Mouse (Mus musculus) liver, embryonic 16.5 days (tissue): ENCODE data around the gene Tpm1. TPM values are rescaled to one million over a fixed set of nuclear protein-coding genes. Genes with fewer than 3 reads are reported as not detected.

ENCODE experiments used
- ATAC-seq: fragments of 200-750 bp; cut with Nextera tagmentation; 2 replicates; pipeline ENCODE4 v1.8.0; 2017; ENCODE audit warnings: low read depth, mild to moderate bottlenecking, moderate number of reproducible peaks, moderate library complexity
- H3K27ac ChIP-seq: fragments of 300-500 bp; sonication (generic); 2 replicates; pipeline ENCODE4 v1.5.1; 2014; ENCODE audit warnings: mild to moderate bottlenecking, low read length
- H3K27me3 ChIP-seq: fragments of 300-500 bp; sonication (generic); 2 replicates; pipeline ENCODE4 v1.6.1; 2014; ENCODE audit warnings: low read depth, low read length, mixed read lengths; ENCODE audit not compliant: control insufficient read depth, insufficient read depth
- H3K36me3 ChIP-seq: fragments of 300-500 bp; sonication (generic); 2 replicates; pipeline ENCODE4 v1.6.1; 2014; ENCODE audit warnings: mild to moderate bottlenecking; ENCODE audit not compliant: control insufficient read depth, insufficient read depth
- H3K4me1 ChIP-seq: fragments of 300-500 bp; sonication (generic); 2 replicates; pipeline ENCODE4 v1.6.1; 2014; ENCODE audit warnings: low read depth, low read length, mixed read lengths; ENCODE audit not compliant: control insufficient read depth
- H3K4me2 ChIP-seq: fragments of 300-500 bp; sonication (generic); 2 replicates; pipeline ENCODE4 v1.6.1; 2014; ENCODE audit warnings: low read depth, low read length, mixed read lengths
- H3K4me3 ChIP-seq: fragments of 300-500 bp; sonication (generic); 2 replicates; pipeline ENCODE4 v1.5.1; 2014; ENCODE audit warnings: low read depth, mild to moderate bottlenecking, low read length
- H3K9ac ChIP-seq: fragments of 300-500 bp; sonication (generic); 2 replicates; pipeline ENCODE4 v1.6.1; 2014; ENCODE audit warnings: low read depth, low read length
- H3K9me3 ChIP-seq: fragments of 300-500 bp; sonication (generic); replicated peaks from 2 replicates; pipeline ENCODE4 v1.6.1; 2016; ENCODE audit warnings: low read length; ENCODE audit not compliant: control insufficient read depth
- WGBS: fragments of 180-500 bp; shearing (Covaris S2); extraction: QIAGEN DNeasy Blood & Tissue Kit; methylation state at CpG from one replicate; pipeline ENCODE4 v1.1.7; 2014; ENCODE audit not compliant: insufficient replicate concordance; 5-methylcytosine and 5-hydroxymethylcytosine counted together
- polyA plus RNA-seq: library from polyadenylated mRNA; unstranded; fragments of >200 nt; fragmentation: Nextera tagmentation; extraction: Ambion mirVana; gene quantifications from 2 replicates; pipeline ENCODE4 v1.2.1, GENCODE M21; 2015

The Tpm1 gene
- polyA plus RNA-seq, 1 experiment from 2014 or later, result 145 TPM

DNA sequence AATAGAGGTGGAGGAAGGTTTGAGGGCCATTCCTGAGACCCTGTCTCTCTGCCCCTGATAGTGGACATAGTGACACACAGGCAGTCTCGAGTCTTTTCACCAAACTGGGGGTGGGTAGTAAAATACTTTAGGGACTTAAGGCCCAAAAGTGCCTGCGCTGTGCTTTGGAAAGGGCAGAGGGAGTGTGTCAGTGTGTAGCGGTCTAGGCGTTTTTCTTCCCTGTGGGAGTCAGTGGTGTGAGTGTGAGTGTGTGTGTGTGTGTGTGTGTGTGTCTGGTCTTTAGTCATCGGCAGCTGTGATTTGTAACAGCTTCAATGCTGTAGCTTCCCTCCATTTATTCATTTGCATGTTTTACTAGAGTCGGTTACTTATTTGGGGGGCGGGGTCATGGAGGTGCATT lies 630 bp upstream of the Tpm1 start:
- H3K9ac ChIP-seq, result no peak overlapping the region
- H3K4me1 ChIP-seq, result no peaks in the 10 kb centered on the region; the same call in 1 of the 2 replicates
- no peak for ATAC-seq
- H3K36me3 ChIP-seq, result no peaks in the 10 kb centered on the region
- H3K27ac ChIP-seq, result no peak overlapping the region
- WGBS, result 30% methylated on average over 7 of the region's 7 CpGs
- no peak overlapping the region for H3K4me3 ChIP-seq
- no peaks in the 10 kb centered on the region for H3K9me3 ChIP-seq
- H3K27me3 ChIP-seq, result peaks cover 67% of the 10 kb centered on the region
- H3K4me2 ChIP-seq, result no peak overlapping the region

DNA sequence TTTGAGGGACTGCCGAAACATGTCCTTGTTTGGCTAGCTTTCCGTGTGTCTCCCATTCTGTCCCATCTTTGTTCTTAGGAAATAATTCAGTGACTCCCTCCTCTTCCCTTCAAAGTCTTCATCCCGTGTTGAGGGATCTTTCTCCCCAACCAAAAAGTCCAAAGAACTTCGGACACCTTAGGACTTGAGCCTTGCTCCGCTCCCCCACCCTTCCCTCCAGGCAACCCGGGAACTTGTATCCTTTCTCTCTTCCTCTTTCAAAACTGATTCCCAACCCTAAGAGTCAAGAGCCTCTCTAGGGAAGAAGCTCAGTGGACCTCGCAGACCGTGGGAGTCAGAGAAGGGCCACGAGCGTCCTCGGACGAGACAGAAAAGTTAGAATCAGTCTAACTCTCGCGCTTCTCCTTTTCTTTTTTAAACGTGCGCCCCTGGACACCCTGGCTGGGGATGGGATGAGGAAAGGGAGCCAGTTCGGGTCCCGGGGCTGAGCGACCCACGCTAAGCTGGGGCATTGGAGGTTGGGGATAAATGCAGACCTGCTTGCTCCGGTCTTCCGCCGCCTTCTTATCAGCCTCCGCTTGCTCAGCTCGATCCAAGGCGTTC lies 622 bp downstream of the Tpm1 start:
- Histone ChIP-seq H3K4me2 (peak overlapping the region; percentile 63), H3K27ac (no peak overlapping the region), H3K27me3 (peaks cover 71% of the 10 kb centered on the region), H3K4me1 (peaks cover 7% of the 10 kb centered on the region), H3K4me3 (peak overlapping the region; percentile 50), H3K36me3 (no peaks in the 10 kb centered on the region), H3K9me3 (no peaks in the 10 kb centered on the region), H3K9ac (peak overlapping the region; percentile 29)
- ATAC-seq, result no peak
- WGBS, result under 1% methylated on average over 26 of the region's 26 CpGs

DNA sequence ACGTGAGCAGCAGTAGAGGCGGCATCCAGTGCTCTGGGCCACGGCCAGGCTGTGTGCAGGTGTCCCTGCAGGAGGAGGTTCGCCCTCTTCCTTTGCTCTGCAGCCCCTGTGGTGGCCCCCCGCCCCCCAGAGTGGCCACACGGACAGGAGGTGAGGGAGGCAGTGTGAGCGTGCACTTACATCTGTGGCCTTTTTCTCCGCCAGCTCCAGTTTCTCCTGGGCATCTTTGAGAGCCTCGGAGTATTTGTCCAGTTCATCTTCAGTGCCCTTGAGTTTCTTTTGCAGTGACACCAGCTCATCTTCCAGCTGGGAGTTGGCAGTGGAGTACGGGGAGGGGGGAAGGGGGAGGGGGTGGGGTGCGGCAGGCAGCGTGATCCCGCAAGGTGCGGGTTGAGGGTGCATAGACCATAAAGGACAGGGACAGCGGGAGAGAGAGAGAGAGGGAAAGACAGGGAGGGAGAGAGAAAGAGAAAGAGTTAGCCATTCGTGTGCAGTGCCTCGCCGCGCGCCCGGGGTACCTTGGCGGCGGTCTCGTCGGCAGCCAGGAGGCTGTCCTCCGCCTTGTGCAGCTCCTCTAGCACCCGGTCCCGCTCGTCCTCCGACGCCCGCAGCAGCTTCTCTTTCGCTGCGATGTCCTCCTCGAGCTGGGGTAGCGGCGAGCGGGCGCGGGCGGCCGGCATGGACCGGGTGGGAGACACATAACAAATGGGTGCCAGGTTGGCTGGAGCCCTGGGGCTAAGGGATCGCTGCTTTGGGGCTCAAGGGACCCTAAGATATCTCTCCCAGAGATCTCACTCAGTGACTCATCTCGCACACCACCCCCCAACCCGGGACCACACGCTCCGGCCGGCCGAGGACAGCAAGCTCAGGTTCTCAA lies 1.4 kb downstream of the Tpm1 start:
- Histone ChIP-seq H3K4me2 (peak overlapping the region; percentile 63), H3K4me3 (peak overlapping the region; percentile 50), H3K27ac (no peak overlapping the region), H3K4me1 (peaks cover 7% of the 10 kb centered on the region), H3K36me3 (no peaks in the 10 kb centered on the region), H3K27me3 (peaks cover 71% of the 10 kb centered on the region), H3K9me3 (no peaks in the 10 kb centered on the region), H3K9ac (0 out of 2 replicates have a peak overlapping the region, but pooled peaks have one; percentile 29)
- no peak for ATAC-seq
- WGBS, result under 1% methylated on average over 50 of the region's 50 CpGs

DNA sequence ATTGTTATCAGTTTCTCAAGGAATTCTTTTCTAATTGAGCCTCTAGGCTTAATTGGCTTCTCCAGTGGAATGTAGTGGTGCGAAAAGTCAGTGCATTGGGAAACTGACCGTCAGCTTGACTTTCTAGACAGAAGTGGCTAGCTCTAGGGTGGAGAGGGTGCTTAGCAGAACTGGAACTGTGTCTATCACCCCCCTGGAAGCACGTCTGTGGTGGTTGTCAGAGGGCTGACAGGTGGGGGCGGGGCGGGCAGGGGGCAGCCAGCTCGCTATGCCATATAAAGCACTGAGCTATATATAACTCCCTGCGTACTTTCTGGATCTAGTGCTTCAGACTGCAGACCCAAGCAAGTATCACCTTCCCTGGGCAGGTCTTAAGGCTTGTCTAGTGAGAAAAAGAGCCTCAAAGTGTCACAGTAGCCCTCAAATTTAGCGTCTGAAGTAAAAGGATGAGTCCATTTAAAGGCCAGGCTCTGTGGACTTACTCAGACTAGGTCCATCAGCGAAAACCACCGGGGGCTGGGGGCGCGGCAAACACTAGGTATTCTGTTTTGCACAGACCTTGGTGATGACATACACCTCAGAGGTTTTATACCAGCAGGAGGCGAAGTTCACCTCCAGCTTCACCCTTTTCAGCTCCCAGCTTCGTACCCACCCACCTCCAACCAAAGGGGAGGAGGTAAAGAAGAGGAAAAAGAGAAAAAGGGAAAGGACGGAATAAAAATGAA lies 2.2 kb downstream of the Tpm1 start:
- H3K4me3 ChIP-seq, result peak overlapping the region; percentile 50
- peak overlapping the region; percentile 63 for H3K4me2 ChIP-seq
- H3K9me3 ChIP-seq, result no peaks in the 10 kb centered on the region
- ATAC-seq, result no peak
- H3K27me3 ChIP-seq, result peaks cover 71% of the 10 kb centered on the region
- H3K36me3 ChIP-seq, result no peaks in the 10 kb centered on the region
- H3K9ac ChIP-seq, result no peak overlapping the region
- 9% methylated on average over 15 of the region's 15 CpGs for WGBS
- H3K27ac ChIP-seq, result no peak overlapping the region
- H3K4me1 ChIP-seq, result peaks cover 11% of the 10 kb centered on the region

DNA sequence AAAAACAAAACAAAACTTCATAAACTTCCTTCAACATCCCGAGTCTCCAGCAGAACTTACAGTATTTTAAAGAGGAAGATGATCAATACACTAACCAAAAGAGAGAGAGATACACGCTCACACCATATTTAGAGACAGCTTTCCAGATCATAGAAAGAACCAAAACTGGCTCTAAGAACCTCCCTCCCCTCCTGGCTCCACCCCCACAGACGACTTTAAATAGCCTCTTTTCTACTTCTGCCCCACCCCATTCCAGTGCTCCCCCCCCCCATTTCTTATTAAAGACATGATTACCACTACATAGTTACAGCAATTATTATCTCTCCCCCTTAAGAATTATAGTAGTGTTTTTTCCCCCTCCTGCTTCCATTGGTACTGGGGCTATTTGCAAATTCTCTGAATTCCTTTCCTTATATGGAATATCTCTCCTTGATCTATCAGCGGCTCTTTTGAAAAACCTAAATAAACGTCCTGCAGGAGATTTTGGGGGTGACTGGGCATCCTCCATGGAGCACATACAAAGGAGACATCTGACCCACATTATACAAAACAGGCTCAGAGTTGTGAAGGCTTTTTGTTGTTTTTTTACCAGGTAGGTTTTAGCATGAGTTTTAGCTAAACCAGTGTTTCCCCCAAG lies 3.1 kb downstream of the Tpm1 start:
- H3K4me3 ChIP-seq, result no peak overlapping the region
- no peak overlapping the region for H3K4me2 ChIP-seq
- no peak for ATAC-seq
- no peaks in the 10 kb centered on the region for H3K36me3 ChIP-seq
- H3K4me1 ChIP-seq, result peaks cover 20% of the 10 kb centered on the region
- 11% methylated on average over 5 of the region's 5 CpGs for WGBS
- H3K9ac ChIP-seq, result no peak overlapping the region
- H3K27me3 ChIP-seq, result peaks cover 65% of the 10 kb centered on the region
- no peaks in the 10 kb centered on the region for H3K9me3 ChIP-seq
- H3K27ac ChIP-seq, result no peak overlapping the region

DNA sequence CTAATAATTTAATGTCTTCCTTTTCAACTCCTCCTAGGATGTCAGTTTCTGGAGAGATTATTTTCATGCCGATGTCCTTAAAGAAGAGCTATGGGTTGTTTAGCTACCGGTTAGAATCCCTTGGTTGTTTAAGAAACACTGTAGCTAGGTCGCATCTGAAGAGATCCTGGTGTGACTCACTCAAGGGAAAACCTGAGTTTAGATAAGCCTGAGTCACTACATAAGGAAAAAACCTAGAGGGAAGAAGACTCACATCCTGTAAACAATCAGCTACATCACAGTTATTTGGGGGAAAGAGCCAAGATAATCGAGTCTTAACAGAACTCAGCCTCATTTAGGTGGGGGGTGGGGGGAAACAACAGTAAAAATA lies 3.9 kb downstream of the Tpm1 start:
- Histone ChIP-seq H3K27me3 (peaks cover 57% of the 10 kb centered on the region), H3K9ac (no peak overlapping the region), H3K9me3 (no peaks in the 10 kb centered on the region), H3K36me3 (no peaks in the 10 kb centered on the region), H3K4me3 (no peak overlapping the region), H3K4me1 (peaks cover 28% of the 10 kb centered on the region), H3K4me2 (no peak overlapping the region), H3K27ac (no peak overlapping the region)
- WGBS, result 21% methylated on average over 4 of the region's 4 CpGs
- no peak for ATAC-seq

DNA sequence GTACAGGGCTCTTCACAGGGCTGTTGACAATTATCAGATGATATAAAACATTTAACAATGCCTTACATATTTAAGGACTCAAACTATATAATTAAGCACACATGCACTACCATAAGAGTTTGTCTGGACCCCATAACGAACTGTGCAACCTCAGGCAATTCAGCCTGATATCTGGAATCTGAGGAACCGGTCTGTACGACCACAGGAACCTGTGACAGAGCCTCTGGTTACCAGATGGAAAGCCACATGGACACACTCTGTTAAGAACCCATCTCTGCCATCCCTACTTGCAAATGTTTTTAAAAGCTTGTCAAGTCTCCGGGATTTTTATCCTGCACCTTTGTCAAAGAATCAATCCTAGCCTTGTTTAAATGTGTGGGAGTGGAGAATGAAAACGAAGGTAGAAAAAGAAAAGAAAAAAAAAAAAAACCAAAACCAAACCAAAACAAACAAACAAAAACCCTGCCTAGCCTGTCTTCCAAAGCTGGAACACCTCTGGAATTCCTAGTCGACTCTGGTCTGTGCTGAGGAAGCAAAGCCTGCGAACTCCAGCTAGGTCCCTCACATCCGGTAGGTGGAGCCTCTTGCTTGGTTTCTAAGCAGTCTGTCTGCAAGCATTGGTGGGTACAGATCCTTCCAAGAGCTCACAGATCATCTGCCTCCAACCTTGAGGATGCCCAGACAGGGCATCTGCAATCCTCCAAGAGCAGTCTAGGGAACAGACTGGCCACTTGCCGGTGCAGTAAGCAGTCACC lies 4.5 kb downstream of the Tpm1 start:
- whole genome bisulfite sequencing, result 15% methylated on average over 9 of the region's 9 CpGs
- H3K4me1 ChIP-seq, result peaks cover 34% of the 10 kb centered on the region
- no peak overlapping the region for H3K27ac ChIP-seq
- no peaks in the 10 kb centered on the region for H3K36me3 ChIP-seq
- no peak overlapping the region; the same call in 1 of the 2 replicates for H3K9ac ChIP-seq
- H3K4me3 ChIP-seq, result peak overlapping the region; percentile 76
- H3K9me3 ChIP-seq, result no peaks in the 10 kb centered on the region
- ATAC-seq, result no peak
- peaks cover 53% of the 10 kb centered on the region for H3K27me3 ChIP-seq
- peak overlapping the region; percentile 47; the same call in 1 of the 2 replicates for H3K4me2 ChIP-seq
